Mouse (Mus musculus) bone marrow, adult 2 months (tissue): ENCODE measurements at regions not wholly inside any gene's neighbourhood (a gene's known extent, or its start where the extent isn't known, plus 50 kb on each side); places are given as distances from the start of the nearest gene placed in this dataset.

ENCODE experiments used
- CTCF ChIP-seq: fragments of 200-500 bp; IDR thresholded peaks from 2 replicates; pipeline ENCODE4 v1.5.1; 2011; ENCODE audit warnings: low read length, control low read depth; ENCODE audit not compliant: control insufficient read depth, insufficient read depth
- POLR2A ChIP-seq: fragments of 200-500 bp; IDR thresholded peaks from 2 replicates; pipeline ENCODE4 v1.6.1; 2011; ENCODE audit warnings: low read depth, mild to moderate bottlenecking, control low read depth, low read length, borderline replicate concordance; ENCODE audit not compliant: control insufficient read depth

DNA sequence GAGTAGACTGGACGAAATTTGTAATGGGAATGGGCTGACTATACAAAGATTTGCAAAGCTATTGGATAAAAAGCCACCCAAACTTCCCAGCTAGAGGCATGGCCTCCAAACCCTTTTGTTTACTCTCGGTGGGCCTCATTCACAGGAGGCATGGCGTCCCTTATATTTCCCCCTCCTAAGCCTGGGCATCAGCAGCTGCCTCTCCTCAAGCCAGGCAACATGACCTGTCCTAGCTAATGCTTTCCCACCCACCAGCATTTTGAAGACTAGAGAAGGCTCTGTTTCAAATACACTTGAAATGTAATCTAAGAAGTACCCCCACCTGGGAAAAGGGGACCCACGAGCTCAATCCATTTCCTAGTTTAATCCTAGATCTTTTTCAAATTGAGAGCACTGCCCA is 398.7 kb downstream of the Gsdmc2 start:
- no peak for TF ChIP-seq POLR2A
- TF ChIP-seq CTCF, result no peak
